Mouse (Mus musculus) heart, adult 8-10 months (tissue): ENCODE data around the gene Gtf3c3. TPM values are rescaled to one million over a fixed set of nuclear protein-coding genes. Genes with fewer than 3 reads are reported as not detected.

Experiments
- DNase-seq: peaks from one replicate; pipeline ENCODE4 v3.0.0; 2022; ENCODE audit warnings: low spot score
- total RNA-seq, 4 experiments: library from RNA; stranded (reverse); gene quantifications; 2 replicates each; pipeline ENCODE4 v1.2.4; 2022

The Gtf3c3 gene
- total RNA-seq, result 10 to 100 TPM in 2 of 4 experiments, 1 to 10 TPM in 2; 9.6 to 14.5 (median 10.8) TPM

DNA sequence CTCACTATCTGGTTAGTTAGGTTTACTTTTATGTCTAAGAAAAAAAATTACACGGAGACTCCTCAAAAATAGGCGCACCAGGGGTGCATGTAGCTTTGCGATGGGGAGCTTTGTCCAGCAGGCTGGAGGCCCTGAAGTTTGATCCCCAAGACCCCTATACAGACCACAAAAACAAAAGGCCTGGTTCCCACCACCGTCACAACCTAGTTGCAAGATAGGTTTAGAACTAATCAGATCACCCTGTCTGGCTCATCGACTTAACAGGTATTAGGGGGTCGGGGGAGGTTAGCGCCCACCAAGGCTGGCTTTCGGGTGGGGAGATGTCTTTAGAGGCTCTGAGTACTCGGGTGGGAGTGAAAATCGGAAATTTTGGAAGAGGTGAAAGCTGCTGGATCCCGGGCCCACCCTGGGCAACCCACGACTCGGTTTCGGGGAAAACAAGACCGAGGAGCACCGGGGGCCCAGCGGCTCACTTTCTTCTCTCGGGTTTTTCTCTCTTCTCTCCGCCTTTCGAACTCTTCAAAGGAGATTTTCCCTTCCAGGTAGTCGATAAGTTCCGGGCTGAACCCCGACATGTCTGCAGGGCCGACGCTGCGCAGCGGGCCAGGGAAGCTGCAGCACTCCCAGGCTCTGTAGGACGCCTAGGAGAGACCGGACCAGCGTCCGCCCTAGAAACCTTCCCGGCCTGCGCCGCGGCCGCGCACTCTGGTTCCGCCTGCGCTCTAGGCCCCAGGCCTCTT is at the start of gene Gtf3c3:
TSS of gene Gtf3c3 (minus strand) at position 632 of the 740 bp plus-strand sequence.
- DNase-seq, result peak; percentile 67

DNA sequence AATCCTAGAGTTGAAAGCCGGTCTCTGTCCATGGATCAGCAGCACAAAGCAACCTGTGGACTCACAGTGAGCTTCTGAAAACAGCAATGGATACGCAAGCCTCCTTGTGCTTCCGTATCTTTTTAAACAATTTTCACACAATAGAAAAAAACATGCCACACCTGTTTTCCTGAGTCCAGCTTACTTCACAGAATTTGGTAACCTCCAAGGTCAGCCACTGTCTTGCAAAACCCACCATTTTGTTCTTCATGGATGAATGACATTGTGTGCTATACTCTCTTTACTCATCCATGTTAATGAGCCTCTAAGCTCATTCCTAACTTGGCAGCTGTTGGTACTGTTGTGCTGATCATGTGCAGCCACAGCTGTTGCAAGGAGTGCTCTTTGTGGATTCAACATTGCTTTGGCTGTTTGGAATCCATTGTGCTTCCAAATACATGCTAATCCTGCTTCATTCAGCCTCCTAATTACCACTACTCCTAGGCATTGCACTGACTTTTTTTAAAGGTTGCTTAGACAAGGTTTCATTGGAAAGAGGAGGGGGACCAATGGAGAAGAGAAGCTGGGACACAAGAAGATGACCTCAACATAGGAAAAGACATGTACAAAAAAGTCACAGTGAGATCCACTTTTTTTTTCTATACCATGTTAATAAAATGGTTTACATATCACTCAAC is 46.1 kb upstream of the Gtf3c3 start:
- DNase-seq, result no peak

DNA sequence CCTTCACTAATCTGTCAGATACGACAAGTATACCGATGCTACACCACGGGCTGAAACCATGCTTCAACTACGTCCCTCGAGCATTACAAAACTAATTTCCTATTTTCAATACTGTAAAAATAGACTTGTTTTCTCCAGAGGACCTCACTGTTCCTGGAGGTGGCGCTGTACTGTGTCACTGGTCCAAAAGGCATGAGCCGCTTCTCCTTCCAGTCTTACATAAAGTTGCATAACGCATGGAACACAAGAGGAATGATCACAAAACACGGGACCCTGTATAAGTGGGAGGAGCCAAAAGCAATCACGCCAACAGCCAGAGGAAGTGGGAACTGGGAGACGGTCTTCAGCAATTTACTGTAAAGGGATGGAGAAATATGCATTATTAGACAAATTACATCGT is 41.7 kb upstream of the Gtf3c3 start:
- DNase-seq, result no peak

DNA sequence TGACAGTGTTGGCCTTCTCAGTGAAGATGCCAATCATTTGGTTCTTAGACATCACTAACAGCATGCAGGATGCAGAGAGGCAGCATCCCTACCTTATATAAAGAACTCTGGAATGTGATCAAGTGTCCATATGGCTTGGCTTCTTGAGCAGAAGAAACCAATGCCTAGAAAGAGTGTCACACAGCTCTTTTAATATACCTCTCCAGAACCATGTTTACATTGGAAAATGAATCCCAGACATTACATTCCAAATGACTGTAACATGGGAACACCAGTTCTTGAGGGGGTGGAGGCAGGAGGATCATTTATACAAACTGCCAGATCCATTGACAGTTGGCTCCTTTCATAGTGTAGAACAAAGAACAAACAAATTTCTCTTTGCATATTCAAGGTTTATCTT is 29.9 kb upstream of the Gtf3c3 start:
- no peak for DNase-seq

DNA sequence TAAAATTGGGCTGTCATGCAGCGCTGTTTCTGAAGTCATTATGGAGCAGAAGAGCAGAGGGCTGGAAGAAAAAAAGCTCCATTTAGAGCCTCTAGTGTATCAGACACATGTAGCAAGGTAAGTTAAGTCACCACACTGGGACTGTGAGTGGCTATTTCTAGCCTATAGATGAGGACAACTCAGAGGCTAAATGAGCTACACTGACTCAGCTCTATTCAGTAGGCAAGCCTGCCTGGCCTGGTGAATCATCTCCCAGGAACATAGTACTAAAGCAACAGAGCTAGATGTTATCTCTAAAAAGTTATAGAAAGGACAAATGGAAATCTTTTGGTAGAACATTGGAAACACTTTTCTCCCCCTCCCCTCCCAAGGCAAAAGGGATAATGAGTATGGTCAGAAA is 28.6 kb upstream of the Gtf3c3 start:
- no peak for DNase-seq

DNA sequence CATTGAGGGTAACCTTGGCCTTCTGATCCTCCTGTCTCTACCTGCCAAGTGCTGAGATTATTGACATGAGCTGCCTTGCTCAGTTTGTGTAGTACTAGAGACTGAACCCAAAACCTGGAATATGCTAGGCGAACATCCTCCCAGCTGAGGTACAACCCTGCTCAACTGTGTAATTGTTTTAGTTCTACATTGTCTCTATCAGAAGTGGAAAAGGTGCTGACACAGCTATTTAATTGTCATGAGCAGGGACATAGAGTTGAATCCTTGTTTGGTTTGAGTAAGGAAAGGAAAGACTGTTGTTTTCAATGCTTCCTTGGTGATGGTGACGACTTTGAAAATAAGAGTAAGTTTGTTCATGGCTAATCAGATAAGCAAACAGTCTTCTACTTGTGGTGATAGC is 13.3 kb upstream of the Gtf3c3 start:
- DNase-seq, result no peak

DNA sequence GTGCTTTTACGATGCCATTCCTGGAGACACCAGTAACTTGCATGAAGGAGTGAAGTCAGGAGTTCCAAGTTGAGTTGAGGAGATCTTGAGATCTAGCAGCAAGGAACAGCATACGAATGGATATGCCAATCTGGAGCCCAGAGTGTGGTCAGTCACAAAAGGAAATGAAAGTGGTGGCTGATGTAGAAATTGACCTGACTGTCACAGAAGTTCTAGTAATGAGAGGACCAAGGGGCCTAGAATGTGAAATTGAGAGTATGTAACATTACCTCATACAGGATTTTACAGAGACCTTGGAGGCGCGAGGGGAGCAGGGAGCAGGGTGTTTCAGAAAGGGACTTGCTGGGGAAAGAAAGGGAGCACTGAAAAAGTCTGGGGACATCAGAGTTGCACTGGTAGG is 10.1 kb upstream of the Gtf3c3 start:
- DNase-seq, result no peak

DNA sequence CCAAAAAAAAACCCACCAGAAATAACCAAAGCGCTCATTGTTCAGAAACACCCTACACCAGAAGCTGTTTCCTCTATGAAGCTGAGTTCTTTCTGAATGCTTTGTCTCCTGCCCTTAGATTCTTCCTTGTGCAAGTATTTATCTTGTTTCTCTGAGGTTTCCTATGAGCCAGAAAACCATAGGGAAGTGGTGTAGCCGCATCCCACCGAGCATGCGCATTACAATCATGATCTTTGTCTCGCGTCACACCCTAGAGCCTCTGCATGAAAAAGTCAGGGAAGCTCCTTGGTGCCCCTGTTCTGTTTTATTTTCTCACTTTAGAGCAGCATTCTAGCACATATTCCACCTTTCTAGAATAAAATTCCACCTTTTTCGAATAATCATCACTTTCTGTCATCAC is 4.9 kb upstream of the Gtf3c3 start:
- DNase-seq, result no peak

DNA sequence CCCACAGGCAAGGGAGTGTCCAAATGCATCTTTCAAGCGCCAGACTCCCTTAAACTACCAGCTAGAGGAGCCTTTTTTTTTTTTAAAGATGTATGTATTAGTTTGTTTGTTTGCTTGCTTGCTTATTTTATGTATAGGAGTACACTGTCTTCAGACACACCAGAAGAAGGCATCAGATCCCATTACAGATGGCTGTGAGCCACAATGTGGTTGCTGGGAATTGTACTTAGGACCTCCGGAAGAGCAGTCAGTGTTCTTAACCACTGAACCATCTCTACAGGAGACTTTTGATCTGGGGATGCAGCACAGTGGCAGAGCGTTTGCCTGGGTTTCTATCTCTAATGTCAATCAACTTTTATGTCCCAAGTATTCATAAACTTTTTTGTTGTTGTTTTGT is 307 bp upstream of the Gtf3c3 start:
- DNase-seq, result no peak

DNA sequence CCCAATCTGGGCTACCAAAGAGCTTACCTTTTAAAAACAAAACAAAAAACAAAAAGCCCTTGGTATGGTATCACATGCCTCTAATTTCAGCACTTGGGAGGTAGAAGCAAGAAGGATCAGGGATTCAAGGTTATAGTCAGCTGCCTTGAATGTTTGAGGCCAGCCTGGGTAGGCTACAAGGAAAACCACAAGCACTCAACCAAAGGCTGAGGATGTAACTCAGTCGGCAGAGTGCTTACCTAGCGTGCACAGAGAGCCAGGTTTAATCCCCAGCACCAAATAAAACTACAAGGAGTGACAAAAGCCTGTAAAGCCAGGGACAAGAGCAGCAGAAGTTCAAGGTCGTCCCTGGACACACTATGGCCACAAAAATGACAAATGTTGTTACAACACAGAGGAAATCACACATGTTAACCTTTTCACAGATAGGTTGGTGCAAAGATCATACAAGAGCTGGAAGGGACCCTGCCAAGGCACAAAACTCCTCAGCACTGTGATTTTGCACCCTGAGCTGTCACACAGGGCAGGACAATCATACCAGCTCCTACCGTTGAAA is 16.5 kb downstream of the Gtf3c3 start:
- no peak for DNase-seq

DNA sequence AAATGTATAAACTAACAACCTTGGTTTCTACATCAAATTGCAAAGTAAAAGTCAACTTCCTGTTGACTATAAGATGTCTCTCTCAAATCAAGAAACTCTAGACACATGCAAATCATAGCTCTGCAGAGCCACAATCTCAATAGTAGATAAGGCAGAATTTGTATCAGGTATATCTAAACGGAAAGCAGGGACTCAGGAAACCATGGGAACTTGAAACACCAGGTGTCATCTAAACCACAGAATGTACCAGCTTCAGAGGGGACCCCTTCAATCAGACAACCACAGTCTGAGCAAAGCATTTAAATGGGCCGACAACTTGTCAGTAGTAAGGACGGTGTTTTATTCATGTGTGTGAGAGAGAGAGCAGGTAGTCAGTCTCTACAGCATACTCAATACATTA is 17.1 kb downstream of the Gtf3c3 start:
- no peak for DNase-seq

DNA sequence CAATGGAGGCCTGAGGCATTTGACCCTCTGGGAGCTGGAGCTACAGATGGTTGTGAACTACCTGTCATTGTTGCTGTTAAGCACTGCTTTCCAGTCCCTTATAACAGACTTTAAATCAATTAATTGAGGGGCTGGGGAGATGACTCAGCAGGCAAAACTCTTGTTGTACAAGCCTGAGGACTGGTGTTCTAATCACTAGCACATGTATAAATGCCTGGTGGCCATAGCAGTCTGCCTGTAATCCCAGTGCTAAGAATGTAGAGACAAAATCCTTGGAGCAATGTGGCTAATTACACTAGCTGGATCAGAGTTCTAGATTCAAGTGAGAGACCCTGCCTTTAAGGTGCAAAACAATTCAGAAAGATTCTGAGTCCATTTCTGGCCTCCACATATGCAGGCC is 36.0 kb downstream of the Gtf3c3 start:
- DNase-seq, result no peak

DNA sequence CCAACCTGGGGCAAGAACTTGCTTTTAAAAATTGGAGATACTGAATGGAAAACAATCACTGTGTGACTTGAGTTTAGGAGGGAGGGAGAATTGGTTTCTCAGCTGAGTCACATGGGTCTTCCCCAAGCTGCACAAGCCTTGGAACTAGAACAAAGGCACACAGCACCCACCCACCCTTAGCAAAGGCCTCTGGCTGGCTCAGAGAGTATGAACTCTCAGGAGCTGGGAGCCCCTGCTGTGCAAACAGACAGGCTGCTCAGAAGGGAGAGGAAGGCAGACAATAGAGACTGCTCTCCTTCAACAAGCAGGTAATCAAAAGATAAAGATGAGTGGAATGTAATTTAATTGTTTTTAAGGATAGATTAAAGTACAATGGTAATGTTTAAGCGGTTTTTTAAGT is 54.5 kb downstream of the Gtf3c3 start:
- no peak for DNase-seq

DNA sequence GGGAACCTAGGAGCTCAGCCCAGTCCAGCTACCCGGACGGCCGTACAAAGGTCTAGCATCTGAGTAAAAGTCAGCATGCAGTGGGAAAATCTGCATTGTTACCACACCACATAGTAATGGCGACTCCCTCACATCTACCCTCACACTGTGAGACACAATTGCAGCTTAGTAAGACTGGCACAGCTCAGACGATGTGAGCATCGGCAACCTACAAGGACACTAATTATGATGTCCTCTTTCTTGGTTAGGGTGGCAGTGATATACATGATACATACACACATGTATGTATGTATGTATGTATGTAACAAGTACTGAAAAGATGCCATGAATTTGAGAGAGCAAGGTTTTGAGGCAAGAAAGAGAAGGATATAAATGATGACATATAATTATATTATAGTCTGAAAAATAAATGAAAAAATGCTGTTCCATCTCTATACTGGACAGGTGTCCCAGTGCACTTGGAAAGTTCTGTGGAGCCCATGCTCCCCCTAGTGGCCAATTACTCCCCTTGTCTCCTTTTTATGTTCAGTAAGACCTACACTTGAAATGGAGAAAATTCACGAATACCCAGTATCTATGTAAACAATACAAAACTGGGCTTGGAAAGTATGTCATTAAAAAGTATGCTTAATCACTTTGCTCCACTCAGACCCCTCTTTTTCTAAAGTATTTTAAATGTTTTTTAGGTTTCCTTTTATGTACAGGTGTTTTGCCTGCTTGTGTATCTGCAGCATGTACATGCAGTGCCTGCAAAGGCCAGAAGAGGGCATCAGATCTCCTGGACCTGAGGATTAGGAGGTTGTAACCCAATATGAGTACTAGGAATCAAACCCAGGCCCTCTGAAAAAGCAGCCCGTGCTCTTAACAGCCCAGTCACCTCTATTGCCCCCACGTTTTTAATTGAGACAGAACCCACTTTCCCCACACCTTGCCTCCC is 57.5 kb downstream of the Gtf3c3 start:
- peak; percentile 63 for DNase-seq

DNA sequence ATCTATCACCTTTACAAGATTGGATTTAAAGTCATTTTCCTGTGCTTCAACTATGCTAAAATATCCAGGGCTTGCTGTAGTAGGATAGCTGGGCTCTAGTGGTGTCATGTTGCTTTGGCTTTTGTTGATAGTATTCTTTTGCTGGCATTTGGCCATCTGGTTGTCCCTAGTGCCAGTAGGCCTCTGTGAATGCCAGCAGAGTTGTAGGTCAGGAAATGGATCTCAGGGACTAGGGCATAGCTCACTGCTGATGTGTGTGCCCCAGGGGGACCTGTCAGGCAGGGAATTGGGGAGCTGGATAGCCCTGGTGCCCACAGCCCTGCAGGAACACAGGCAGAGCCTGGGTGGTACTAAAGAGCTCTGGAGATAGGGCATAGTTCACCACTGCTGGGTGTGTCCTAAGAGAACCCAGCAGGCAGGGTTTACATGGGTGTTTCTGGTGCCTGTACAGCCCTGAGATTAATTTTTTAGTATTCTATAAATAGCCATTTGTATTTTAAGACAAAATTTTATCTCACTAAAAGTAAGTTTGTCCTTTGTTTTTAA is 61.2 kb downstream of the Gtf3c3 start:
- peak; percentile 45 for DNase-seq

DNA sequence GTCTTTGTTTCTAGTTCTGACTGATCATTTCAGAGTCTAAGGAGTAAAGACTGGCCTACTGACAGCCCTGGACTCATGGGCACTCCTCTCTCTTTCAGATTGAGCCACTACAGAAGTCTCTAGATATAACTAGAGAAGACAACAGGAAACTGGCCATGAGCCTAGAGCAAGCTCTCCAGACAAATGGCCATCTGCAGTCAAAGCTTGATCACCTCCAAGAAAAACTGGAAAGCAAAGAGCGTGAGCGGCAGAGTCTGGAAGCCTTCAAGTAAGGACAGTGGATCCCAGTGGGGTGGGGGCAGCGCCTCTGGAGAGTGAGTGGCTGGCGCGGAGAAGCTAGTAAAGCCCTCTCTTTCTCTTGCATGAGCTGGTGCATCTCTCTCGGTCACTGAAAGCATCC is 82.2 kb downstream of the Gtf3c3 start:
- no peak for DNase-seq

DNA sequence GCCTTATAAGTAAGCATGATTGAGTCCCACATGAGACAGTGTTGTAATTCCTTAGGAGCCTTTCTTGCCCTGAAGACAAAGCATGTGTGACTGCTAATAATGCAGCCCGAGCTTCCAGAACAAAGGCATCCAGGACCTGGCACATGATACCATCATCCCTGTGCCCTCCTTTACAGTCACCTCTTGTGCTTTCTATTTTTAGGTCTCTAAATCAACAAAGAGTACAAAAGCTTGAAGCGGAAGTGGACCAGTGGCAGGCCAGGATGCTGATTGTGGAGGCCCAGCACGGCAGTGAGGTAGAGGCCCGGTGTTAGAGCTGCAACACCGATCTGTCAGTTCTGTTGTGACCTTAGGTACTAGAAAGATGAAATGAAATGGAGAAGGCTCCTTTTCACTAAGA is 83.3 kb downstream of the Gtf3c3 start:
- DNase-seq, result peak; percentile 19

DNA sequence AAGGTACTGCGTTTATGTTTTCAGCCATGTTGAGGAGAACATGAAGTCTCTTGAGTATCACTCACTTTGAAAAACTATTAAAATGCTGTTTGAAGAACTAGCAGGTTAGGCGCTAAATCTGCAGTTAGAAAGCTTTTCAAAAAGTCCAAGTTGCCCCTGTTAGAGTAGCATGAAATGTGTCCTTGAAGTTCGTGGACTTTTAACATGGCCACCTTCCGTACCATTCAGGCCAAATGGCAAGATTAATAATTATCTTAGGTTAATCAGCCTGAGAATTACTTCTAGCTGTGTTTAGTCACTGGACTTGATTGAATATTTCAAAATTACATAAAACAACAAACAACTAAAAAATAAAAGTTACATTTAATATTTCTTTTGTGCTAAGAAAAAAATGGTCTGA is 84.0 kb downstream of the Gtf3c3 start:
- DNase-seq, result no peak
